ENCODE assay signal across 11 mouse cellular contexts in genomic region chr11:77872685-77873084, GRCm38 (mm10). TPM values are rescaled to one million over a fixed set of nuclear protein-coding genes. Genes with fewer than 3 reads are reported as not detected.
DNase-seq lines count a peak whose midpoint lies in the region; ATAC-seq and TF ChIP-seq lines count a peak whose summit lies in the region.
"Had no signal": no experiment of that assay in that cellular context is flagged by ENCODE, and none has a peak within 500 bp of the region (broad histone marks: within the 10 kb centered on the region; RNA-seq: fewer than 3 reads in every experiment).

No protein-coding gene starts in this region.

- 0 out of 2 replicates have a peak, but pooled peaks cover 3% of the 10 kb centered on the region for H3K27me3 ChIP-seq in lung, embryonic 14.5 days (ENCODE audit: insufficient read depth, low read length)
- H3K27me3 ChIP-seq in limb, embryonic 11.5 days (ENCODE audit: control insufficient read depth, insufficient read depth, low read length), result peaks cover 8% of the 10 kb centered on the region; the same call in 1 of the 2 replicates
- no peaks in the 10 kb centered on the region for H3K27me3 ChIP-seq in stomach, postnatal 0 days (ENCODE audit: control insufficient read depth, insufficient read depth, low read length)

- H3K9me3 ChIP-seq in lung, embryonic 14.5 days (ENCODE audit: low read depth, low read length), result no peaks in the 10 kb centered on the region
- no peaks in the 10 kb centered on the region for H3K9me3 ChIP-seq in limb, embryonic 11.5 days (ENCODE audit: control insufficient read depth, low read length)
- no peaks in the 10 kb centered on the region for H3K9me3 ChIP-seq in stomach, postnatal 0 days (ENCODE audit: control insufficient read depth, low read length)

- 9% methylated on average over 7 of the region's 7 CpGs for whole genome bisulfite sequencing in lung, embryonic 14.5 days
- WGBS in lung, adult 2 months, result 10% methylated on average over 7 of the region's 7 CpGs
- WGBS in limb, embryonic 11.5 days, result 3% methylated on average over 7 of the region's 7 CpGs
- WGBS in stomach, postnatal 0 days, result 7% methylated on average over 7 of the region's 7 CpGs

- no peak overlapping the region for H3K27ac ChIP-seq in lung, embryonic 14.5 days (ENCODE audit: low read depth)
- H3K27ac ChIP-seq in limb, embryonic 11.5 days (replicated peaks; ENCODE audit: low read depth, low read length), result no peak overlapping the region
- H3K27ac ChIP-seq in stomach, postnatal 0 days (replicated peaks), result no peak overlapping the region
- H3K27ac ChIP-seq: macrophage had no signal

- H3K9ac ChIP-seq in lung, embryonic 14.5 days, result no peak overlapping the region
- no peak overlapping the region for H3K9ac ChIP-seq in limb, embryonic 11.5 days (ENCODE audit: low read length)
- no peak overlapping the region for H3K9ac ChIP-seq in stomach, postnatal 0 days (ENCODE audit: low read length)

- no peak overlapping the region for H3K4me3 ChIP-seq in lung, embryonic 14.5 days (ENCODE audit: low read depth, low read length)
- no peak overlapping the region for H3K4me3 ChIP-seq in lung, adult 2 months (replicated peaks; ENCODE audit: extremely low read depth, low read depth, low read length)
- H3K4me3 ChIP-seq in limb, embryonic 11.5 days (ENCODE audit: low read depth, low read length), result no peak overlapping the region
- H3K4me3 ChIP-seq in stomach, postnatal 0 days (ENCODE audit: low read depth, low read length), result no peak overlapping the region
- H3K4me3 ChIP-seq: erythroblast, embryonic 14.5 days had no signal

- no peak for TF ChIP-seq POLR2A in lung, adult 2 months (IDR thresholded peaks at IDR 0.05; ENCODE audit: borderline replicate concordance, extremely low read depth, low read depth, low read length)

- TF ChIP-seq EP300 in stomach, postnatal 0 days (optimal IDR thresholded peaks at IDR 0.05), result no peak

- no peak for TF ChIP-seq CTCF in lung, embryonic 14.5 days (IDR thresholded peaks at IDR 0.05; ENCODE audit: low read depth)
- no peak for TF ChIP-seq CTCF in lung, adult 2 months (IDR thresholded peaks at IDR 0.05; ENCODE audit: insufficient read depth, low read length)
- no peak; the same call in 1 of the 2 replicates for TF ChIP-seq CTCF in stomach, postnatal 0 days (IDR thresholded peaks at IDR 0.05; ENCODE audit: low read depth)

- no peaks in the 10 kb centered on the region for H3K36me3 ChIP-seq in lung, embryonic 14.5 days (ENCODE audit: insufficient read depth)
- H3K36me3 ChIP-seq in limb, embryonic 11.5 days (ENCODE audit: control insufficient read depth, insufficient read depth, low read length), result no peaks in the 10 kb centered on the region
- H3K36me3 ChIP-seq in stomach, postnatal 0 days (ENCODE audit: control insufficient read depth, insufficient read depth, low read length), result no peaks in the 10 kb centered on the region

- H3K4me1 ChIP-seq in lung, embryonic 14.5 days (ENCODE audit: insufficient read depth), result peaks cover 14% of the 10 kb centered on the region
- peaks cover 6% of the 10 kb centered on the region for H3K4me1 ChIP-seq in lung, adult 2 months (ENCODE audit: control insufficient read depth, insufficient read depth, low read length)
- H3K4me1 ChIP-seq in limb, embryonic 11.5 days (ENCODE audit: control insufficient read depth, insufficient read depth, low read length), result peaks cover 14% of the 10 kb centered on the region
- 0 out of 2 replicates have a peak, but pooled peaks cover 3% of the 10 kb centered on the region for H3K4me1 ChIP-seq in stomach, postnatal 0 days (replicated peaks; ENCODE audit: control insufficient read depth, insufficient read depth)

- H3K4me2 ChIP-seq in lung, embryonic 14.5 days, result peak overlapping the region; percentile 35; the same call in 1 of the 2 replicates
- H3K4me2 ChIP-seq in limb, embryonic 11.5 days (ENCODE audit: low read depth, severe bottlenecking), result peak overlapping the region; percentile 10; the same call in 1 of the 2 replicates
- H3K4me2 ChIP-seq in stomach, postnatal 0 days (replicated peaks; ENCODE audit: low read depth), result 0 out of 2 replicates have a peak overlapping the region, but pooled peaks have one; percentile 1

- ATAC-seq in lung, embryonic 14.5 days (ENCODE audit: insufficient read depth), result no peak
- no peak for ATAC-seq in limb, embryonic 11.5 days (ENCODE audit: insufficient number of reproducible peaks, low FRiP score, low TSS enrichment, low read depth)
- no peak for ATAC-seq in stomach, postnatal 0 days (ENCODE audit: low FRiP score, low TSS enrichment)

- DNase-seq in cerebellum, adult 11-12 months, result peak; percentile 59
- no peak for DNase-seq in cerebellum, postnatal 36 days
- DNase-seq in lung, embryonic 14.5 days, result no peak
- DNase-seq in lung, adult 2 months, result no peak
- DNase-seq in limb, embryonic 11.5 days (ENCODE audit: low spot score), result no peak
- no peak for DNase-seq in stomach, postnatal 0 days (ENCODE audit: low spot score)
- no peak for DNase-seq in kidney, postnatal 4 days
- no peak for DNase-seq in embryo, embryonic 11 days
- DNase-seq: kidney, postnatal 14 days had no signal

RNA-seq across cellular contexts. Expression of gene Pipox, which starts 21.2 kb away (rescaled TPM):
- polyA plus RNA-seq in lung, embryonic 14.5 days (2014; fragmentation: Nextera tagmentation; extraction: Ambion mirVana), result 0.88 and 1.6 TPM in 2 replicates
- 0.60 and 1.3 TPM in 2 replicates for polyA plus RNA-seq in lung, adult 2 months (2012; rRNA removed)
- polyA plus RNA-seq in limb, embryonic 11.5 days (2014; fragmentation: Nextera tagmentation; extraction: Ambion mirVana), result 0.30 and 0.72 TPM in 2 replicates
- 8.4 and 10.1 TPM in 2 replicates for polyA plus RNA-seq in stomach, postnatal 0 days (2015; fragmentation: Nextera tagmentation; extraction: Ambion mirVana)
- polyA plus RNA-seq: erythroblast, embryonic 14.5 days; macrophage had no signal

RNA-seq across cellular contexts. Expression of gene Sez6, which starts 57.9 kb away (rescaled TPM):
- polyA plus RNA-seq in lung, embryonic 14.5 days (2014; fragmentation: Nextera tagmentation; extraction: Ambion mirVana), result 0.05 and 0.22 TPM in 2 replicates
- 0.12 and 0.19 TPM in 2 replicates for polyA plus RNA-seq in lung, adult 2 months (2012; rRNA removed)
- polyA plus RNA-seq in limb, embryonic 11.5 days (2014; fragmentation: Nextera tagmentation; extraction: Ambion mirVana), result 0.10 and 0.23 TPM in 2 replicates
- polyA plus RNA-seq in stomach, postnatal 0 days (2015; fragmentation: Nextera tagmentation; extraction: Ambion mirVana), result 1.2 and 1.4 TPM in 2 replicates
- polyA plus RNA-seq: erythroblast, embryonic 14.5 days; macrophage had no signal
